Mouse (Mus musculus) midbrain, postnatal 0 days (tissue): ENCODE results near the gene Trdmt1. TPM values are rescaled to one million over a fixed set of nuclear protein-coding genes. Genes with fewer than 3 reads are reported as not detected.

Experiments
- ATAC-seq: fragments of 200-750 bp; cut with Nextera tagmentation; 2 replicates; pipeline ENCODE4 v1.8.0; 2017; ENCODE audit warnings: moderate number of reproducible peaks, mild to moderate bottlenecking, moderate TSS enrichment, moderate library complexity; ENCODE audit not compliant: low FRiP score
- DNase-seq: peaks from one replicate; pipeline ENCODE4 v3.0.0-alpha.2; 2015; ENCODE audit warnings: low spot score
- H3K27ac ChIP-seq: fragments of 300-500 bp; sonication (generic); 2 replicates; pipeline ENCODE4 v1.5.1; 2014; ENCODE audit warnings: low read depth, mild to moderate bottlenecking, low read length, mixed read lengths
- H3K27me3 ChIP-seq: fragments of 300-500 bp; sonication (generic); 2 replicates; pipeline ENCODE4 v1.6.1; 2014; ENCODE audit warnings: low read length, control low read depth, mixed read lengths; ENCODE audit not compliant: insufficient read depth
- H3K36me3 ChIP-seq: fragments of 300-500 bp; sonication (generic); 2 replicates; pipeline ENCODE4 v1.6.1; 2014; ENCODE audit warnings: low read length, control low read depth, mixed read lengths; ENCODE audit not compliant: insufficient read depth
- H3K4me1 ChIP-seq: fragments of 300-500 bp; sonication (generic); 2 replicates; pipeline ENCODE4 v1.6.1; 2014; ENCODE audit warnings: mild to moderate bottlenecking, control low read depth, antibody characterized with exemption, low read length, mixed read lengths; ENCODE audit not compliant: insufficient read depth
- H3K4me2 ChIP-seq: fragments of 300-500 bp; sonication (generic); 2 replicates; pipeline ENCODE4 v1.6.1; 2014; ENCODE audit warnings: low read depth, mild to moderate bottlenecking, low read length, mixed read lengths; ENCODE audit not compliant: poor library complexity, severe bottlenecking
- H3K4me3 ChIP-seq: fragments of 300-500 bp; sonication (generic); 2 replicates; pipeline ENCODE4 v1.5.1; 2014; ENCODE audit warnings: low read depth, mild to moderate bottlenecking, low read length, moderate library complexity
- H3K9ac ChIP-seq: fragments of 300-500 bp; sonication (generic); replicated peaks from 2 replicates; pipeline ENCODE4 v1.6.1; 2014; ENCODE audit warnings: mild to moderate bottlenecking, low read length, moderate library complexity, mixed read lengths; ENCODE audit not compliant: poor library complexity, severe bottlenecking
- H3K9me3 ChIP-seq: fragments of 300-500 bp; sonication (generic); 2 replicates; pipeline ENCODE4 v1.6.1; 2016; ENCODE audit warnings: low read length, control low read depth
- CTCF ChIP-seq: IDR thresholded peaks from 2 replicates; pipeline ENCODE4 v1.5.1; 2016; ENCODE audit warnings: antibody characterized with exemption, mild to moderate bottlenecking
- WGBS: fragments of 180-500 bp; shearing (Covaris S2); extraction: QIAGEN DNeasy Blood & Tissue Kit; methylation state at CpG from one replicate; pipeline ENCODE4 v1.1.7; 2014; 5-methylcytosine and 5-hydroxymethylcytosine counted together
- polyA plus RNA-seq: library from polyadenylated mRNA; unstranded; fragments of >200 nt; fragmentation: Nextera tagmentation; extraction: Ambion mirVana; gene quantifications from 2 replicates; pipeline ENCODE4 v1.2.1, GENCODE M21; 2015
- total RNA-seq: library from RNA; depleted of rRNA; stranded (reverse); fragments of >200 nt; gene quantifications from 2 replicates; pipeline ENCODE4 v1.2.3, GENCODE M21; 2014; rRNA removed

Gene Trdmt1
- total and polyA plus RNA-seq, 2 experiments from 2014 or later, result 5.8 to 6.6 TPM

GRCm38 (mm10) chr2:13466685-13467084 lies 77.8 kb downstream of the Trdmt1 start:
- Histone ChIP-seq H3K27me3 (no peaks in the 10 kb centered on the region), H3K9me3 (no peaks in the 10 kb centered on the region), H3K4me2 (no peak overlapping the region), H3K27ac (no peak overlapping the region), H3K4me3 (no peak overlapping the region), H3K4me1 (no peaks in the 10 kb centered on the region), H3K9ac (no peak overlapping the region), H3K36me3 (no peaks in the 10 kb centered on the region)
- TF ChIP-seq CTCF, result no peak
- ATAC-seq (no peak), DNase-seq (no peak)
- 95% methylated on average over 3 of the region's 3 CpGs for WGBS

Other genes starting within 250 kb of the Trdmt1 start
- gene Cubn, start 52.9 kb downstream of the Trdmt1 start, total RNA-seq, result 1.9 and 3.0 TPM in 2 replicates
- gene Cubn, start 52.9 kb downstream of the Trdmt1 start, polyA plus RNA-seq, result 0.39 and 0.42 TPM in 2 replicates
- 432 and 554 TPM in 2 replicates for gene Vim, start 29.3 kb upstream of the Trdmt1 start, total RNA-seq
- 223 and 244 TPM in 2 replicates for gene Vim, start 29.3 kb upstream of the Trdmt1 start, polyA plus RNA-seq
- 2.1 and 2.6 TPM in 2 replicates for gene St8sia6, start 249.4 kb upstream of the Trdmt1 start, total RNA-seq
- 3.4 TPM in 2 replicates for gene St8sia6, start 249.4 kb upstream of the Trdmt1 start, polyA plus RNA-seq